Mouse (Mus musculus) embryonic fibroblast, embryonic 13.5 days (primary cell): Measurements from ENCODE around the gene Astl.

ENCODE experiments used
- CTCF ChIP-seq: IDR thresholded peaks from 2 replicates; pipeline ENCODE4 v1.5.1; 2011; ENCODE audit warnings: mild to moderate bottlenecking, control low read depth, low read length, moderate library complexity, borderline replicate concordance; ENCODE audit not compliant: insufficient read depth
- POLR2A ChIP-seq: IDR thresholded peaks from 2 replicates; pipeline ENCODE4 v1.6.1; 2011; ENCODE audit warnings: low read depth, mild to moderate bottlenecking, control low read depth, low read length, moderate library complexity

DNA sequence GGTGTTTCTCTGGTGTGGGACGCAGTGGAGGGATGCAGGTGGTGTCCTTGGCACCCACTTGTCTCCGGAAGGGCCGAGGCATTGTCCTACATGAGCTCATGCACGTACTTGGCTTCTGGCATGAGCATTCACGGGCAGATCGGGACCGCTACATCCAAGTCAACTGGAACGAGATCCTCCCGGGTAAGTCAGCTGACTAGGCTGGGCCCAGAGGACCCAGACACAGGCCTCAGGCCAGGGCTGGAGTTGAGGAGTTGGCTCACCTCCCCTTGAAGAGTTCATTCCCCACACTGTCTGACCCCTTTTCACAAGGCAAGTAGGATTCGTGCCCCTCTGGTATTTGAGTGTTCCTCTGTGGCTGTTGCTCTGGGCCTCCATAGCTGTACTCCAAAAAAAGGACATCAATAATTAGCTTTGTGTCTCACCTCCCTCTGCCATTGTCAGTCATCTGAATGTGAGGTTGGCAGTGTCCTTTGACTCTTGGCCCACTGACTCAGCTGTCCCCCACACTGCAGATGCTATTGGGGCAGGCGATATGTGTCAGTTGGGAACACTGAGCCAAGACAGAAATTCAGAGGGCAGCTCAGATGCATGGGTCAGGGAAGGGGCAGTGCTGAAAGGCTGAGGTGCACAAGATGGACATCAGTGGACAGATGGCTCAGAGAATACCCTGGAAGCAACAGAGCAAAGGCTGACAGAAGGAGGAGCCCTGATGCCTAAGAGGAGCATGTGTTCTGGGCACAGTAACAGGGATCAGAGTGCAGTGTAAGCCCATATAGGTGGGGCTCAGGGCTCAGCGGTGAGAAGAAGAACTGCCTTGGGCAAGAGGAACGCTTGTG is 8.9 kb downstream of the Astl start:
- TF ChIP-seq CTCF (no peak), POLR2A (no peak)
